ENCODE assay signal across 17 mouse cellular contexts in genomic region chr17:64181291-64181690, GRCm38 (mm10).
DNase-seq lines count a peak whose midpoint lies in the region; ATAC-seq and TF ChIP-seq lines count a peak whose summit lies in the region.
"Had no signal": no experiment of that assay in that cellular context is flagged by ENCODE, and none has a peak within 500 bp of the region (broad histone marks: within the 10 kb centered on the region; RNA-seq: fewer than 3 reads in every experiment).

No protein-coding gene starts in this region.

- peak; percentile 69 for DNase-seq in heart, adult 11 months
- no peak for DNase-seq in heart, adult 18-20 months
- DNase-seq in midbrain, embryonic 14.5 days: peak; percentile 24
- DNase-seq in midbrain, postnatal 0 days (ENCODE audit: low spot score): no peak
- peak; percentile 23 for DNase-seq in limb, embryonic 10.5 days (ENCODE audit: low spot score)
- DNase-seq in cerebellum, adult 2 months: no peak
- DNase-seq: adrenal gland, adult 2 months; adrenal gland, postnatal 25 days; cerebellum, adult 11 months; cerebellum, adult 9-10 months; gastrocnemius, postnatal 14 days; heart, postnatal 14 days had no signal

- WGBS in midbrain, embryonic 14.5 days: 54% methylated on average over 3 of the region's 3 CpGs
- 47% methylated on average over 3 of the region's 3 CpGs for WGBS in midbrain, postnatal 0 days
- 86% methylated on average over 3 of the region's 3 CpGs for WGBS in limb, embryonic 10.5 days
- WGBS in cerebellum, adult 2 months: 91% methylated on average over 3 of the region's 3 CpGs

- H3K36me3 ChIP-seq in midbrain, embryonic 14.5 days (ENCODE audit: control insufficient read depth, insufficient read depth, low read length): no peaks in the 10 kb centered on the region
- no peaks in the 10 kb centered on the region for H3K36me3 ChIP-seq in midbrain, postnatal 0 days (ENCODE audit: insufficient read depth, low read length)
- H3K36me3 ChIP-seq in limb, embryonic 10.5 days: no peaks in the 10 kb centered on the region
- H3K36me3 ChIP-seq: embryonic facial prominence, embryonic 12.5 days; forebrain, embryonic 15.5 days; heart, embryonic 15.5 days; hindbrain, embryonic 15.5 days had no signal

- no peak overlapping the region for H3K9ac ChIP-seq in midbrain, embryonic 14.5 days (replicated peaks; ENCODE audit: low read length)
- H3K9ac ChIP-seq in midbrain, postnatal 0 days (replicated peaks; ENCODE audit: low read length, poor library complexity, severe bottlenecking): no peak overlapping the region
- H3K9ac ChIP-seq: embryonic facial prominence, embryonic 12.5 days; forebrain, embryonic 15.5 days; heart, embryonic 15.5 days; hindbrain, embryonic 15.5 days had no signal

- H3K27me3 ChIP-seq in midbrain, embryonic 14.5 days (ENCODE audit: control insufficient read depth, insufficient read depth, low read length): no peaks in the 10 kb centered on the region
- H3K27me3 ChIP-seq in midbrain, postnatal 0 days (ENCODE audit: insufficient read depth, low read length): no peaks in the 10 kb centered on the region
- no peaks in the 10 kb centered on the region for H3K27me3 ChIP-seq in limb, embryonic 10.5 days (ENCODE audit: low read depth, poor library complexity, severe bottlenecking)
- H3K27me3 ChIP-seq in cerebellum, adult 2 months (ENCODE audit: control insufficient read depth, insufficient read depth, low read length): no peaks in the 10 kb centered on the region
- H3K27me3 ChIP-seq: embryonic facial prominence, embryonic 12.5 days; forebrain, embryonic 15.5 days; heart, embryonic 15.5 days; hindbrain, embryonic 15.5 days had no signal

- no peak overlapping the region for H3K4me2 ChIP-seq in midbrain, embryonic 14.5 days (ENCODE audit: low read length)
- H3K4me2 ChIP-seq in midbrain, postnatal 0 days (ENCODE audit: low read depth, low read length, poor library complexity, severe bottlenecking): no peak overlapping the region
- H3K4me2 ChIP-seq: embryonic facial prominence, embryonic 12.5 days; forebrain, embryonic 15.5 days; heart, embryonic 15.5 days; hindbrain, embryonic 15.5 days had no signal

- no peak for TF ChIP-seq CTCF in midbrain, postnatal 0 days (IDR thresholded peaks at IDR 0.05)
- no peak for TF ChIP-seq CTCF in cerebellum, adult 2 months (IDR thresholded peaks at IDR 0.05; ENCODE audit: borderline replicate concordance, insufficient read depth, low read depth, low read length)

- no peak for TF ChIP-seq POLR2A in cerebellum, adult 2 months (IDR thresholded peaks at IDR 0.05; ENCODE audit: borderline replicate concordance, insufficient read depth, low read length)

- H3K4me1 ChIP-seq in midbrain, embryonic 14.5 days (ENCODE audit: control insufficient read depth, insufficient read depth, low read length): peaks cover 3% of the 10 kb centered on the region; the same call in 1 of the 2 replicates
- H3K4me1 ChIP-seq in midbrain, postnatal 0 days (ENCODE audit: insufficient read depth, low read length): peaks cover 5% of the 10 kb centered on the region; the same call in 1 of the 2 replicates
- peaks cover 4% of the 10 kb centered on the region; the same call in 1 of the 2 replicates for H3K4me1 ChIP-seq in limb, embryonic 10.5 days
- no peaks in the 10 kb centered on the region; the same call in 1 of the 2 replicates for H3K4me1 ChIP-seq in cerebellum, adult 2 months (ENCODE audit: control insufficient read depth, insufficient read depth, low read length)
- H3K4me1 ChIP-seq: embryonic facial prominence, embryonic 12.5 days; heart, embryonic 15.5 days; hindbrain, embryonic 15.5 days had no signal

- H3K27ac ChIP-seq in midbrain, embryonic 14.5 days (replicated peaks; ENCODE audit: low read depth, low read length): no peak overlapping the region
- no peak overlapping the region for H3K27ac ChIP-seq in midbrain, postnatal 0 days (ENCODE audit: low read depth, low read length)
- no peak overlapping the region for H3K27ac ChIP-seq in limb, embryonic 10.5 days
- H3K27ac ChIP-seq in cerebellum, adult 2 months (ENCODE audit: insufficient read depth, low read length): no peak overlapping the region
- H3K27ac ChIP-seq: embryonic facial prominence, embryonic 12.5 days; forebrain, embryonic 15.5 days; heart, embryonic 15.5 days; hindbrain, embryonic 15.5 days had no signal

- ATAC-seq in midbrain, embryonic 14.5 days (ENCODE audit: low FRiP score, low TSS enrichment): no peak
- ATAC-seq in midbrain, postnatal 0 days (ENCODE audit: low FRiP score): no peak
- ATAC-seq: forebrain, embryonic 15.5 days; intestine, embryonic 16.5 days had no signal

- no peak overlapping the region for H3K4me3 ChIP-seq in midbrain, embryonic 14.5 days (replicated peaks; ENCODE audit: low read depth, low read length)
- H3K4me3 ChIP-seq in midbrain, postnatal 0 days (ENCODE audit: low read depth, low read length): no peak overlapping the region
- no peak overlapping the region for H3K4me3 ChIP-seq in limb, embryonic 10.5 days
- no peak overlapping the region for H3K4me3 ChIP-seq in cerebellum, adult 2 months (replicated peaks; ENCODE audit: insufficient read depth, low read depth, low read length)
- H3K4me3 ChIP-seq: embryonic facial prominence, embryonic 12.5 days; forebrain, embryonic 15.5 days; heart, embryonic 15.5 days; hindbrain, embryonic 15.5 days had no signal

- no peaks in the 10 kb centered on the region for H3K9me3 ChIP-seq in midbrain, embryonic 14.5 days (ENCODE audit: control insufficient read depth, low read length)
- H3K9me3 ChIP-seq in midbrain, postnatal 0 days (ENCODE audit: low read length): no peaks in the 10 kb centered on the region
- H3K9me3 ChIP-seq in limb, embryonic 10.5 days (replicated peaks): no peaks in the 10 kb centered on the region
- H3K9me3 ChIP-seq: embryonic facial prominence, embryonic 12.5 days; forebrain, embryonic 15.5 days; heart, embryonic 15.5 days; hindbrain, embryonic 15.5 days had no signal

Comparison
In these comparisons a context has a peak if more than half of its experiments do, and no peak if none do; other contexts are left out.
1. DNase-seq: peak in heart, adult 11 months (single experiment), midbrain, embryonic 14.5 days (single experiment) and limb, embryonic 10.5 days (single experiment); none in heart, adult 18-20 months (0 of 2), midbrain, postnatal 0 days (single experiment) and cerebellum, adult 2 months (0 of 2).